Mouse (Mus musculus): Measurements from ENCODE around the gene Ssbp3.

- TF ChIP-seq CTCF (IDR thresholded peaks at IDR 0.05; ENCODE audit: borderline replicate concordance, extremely low read depth, insufficient read depth, insufficient read length): no peak
- no peak for TF ChIP-seq POLR2A (IDR thresholded peaks at IDR 0.05; ENCODE audit: borderline replicate concordance, extremely low read depth, insufficient read depth, insufficient read length, poor library complexity, severe bottlenecking)
Measured at GRCm38 (mm10) chr4:107003786-107004185, 93.3 kb downstream of the Ssbp3 start.

Measured in brain, embryonic 14.5 days (tissue).